Mouse (Mus musculus) cerebellum, adult 9-10 months (tissue): ENCODE results near the gene Pex5.

Experiments used
- DNase-seq: peaks from one replicate; pipeline ENCODE4 v3.0.0; 2022

Gene Pex5

GRCm38 (mm10) chr6:124414927-124415325 is at the start of gene Pex5:
Pex5 (minus strand) TSS chr6:124415067.
- DNase-seq, result peak; percentile 97

- peak; percentile 74 for DNase-seq
These were observed 49.0 kb upstream of the Pex5 start for GRCm38 (mm10) chr6:124463881-124464291.

- no peak for DNase-seq
These were observed 44.5 kb upstream of the Pex5 start for GRCm38 (mm10) chr6:124459388-124459787.

GRCm38 (mm10) chr6:124458505-124458904 is 43.6 kb upstream of the Pex5 start:
- DNase-seq, result peak; percentile 99

- peak; percentile 59 for DNase-seq
These were observed 43.0 kb upstream of the Pex5 start for GRCm38 (mm10) chr6:124457827-124458226.

- no peak for DNase-seq
These were observed 41.4 kb upstream of the Pex5 start for GRCm38 (mm10) chr6:124456243-124456642.

- no peak for DNase-seq
These were observed 38.9 kb upstream of the Pex5 start for GRCm38 (mm10) chr6:124453756-124454155.

GRCm38 (mm10) chr6:124451995-124452394 is 37.1 kb upstream of the Pex5 start:
- no peak for DNase-seq

GRCm38 (mm10) chr6:124449668-124450383 is 35.0 kb upstream of the Pex5 start:
- no peak for DNase-seq

GRCm38 (mm10) chr6:124448959-124449667 is 34.2 kb upstream of the Pex5 start:
- peak; percentile 43 for DNase-seq

- DNase-seq, result peak; percentile 47
These were observed 33.5 kb upstream of the Pex5 start for GRCm38 (mm10) chr6:124448186-124448852.

- DNase-seq, result no peak
These were observed 32.5 kb upstream of the Pex5 start for GRCm38 (mm10) chr6:124447356-124447755.

- DNase-seq, result no peak
These were observed 31.6 kb upstream of the Pex5 start for GRCm38 (mm10) chr6:124446459-124446858.

- DNase-seq, result no peak
These were observed 31.2 kb upstream of the Pex5 start for GRCm38 (mm10) chr6:124446024-124446423.

GRCm38 (mm10) chr6:124443338-124443737 is 28.5 kb upstream of the Pex5 start:
- DNase-seq, result no peak

- DNase-seq, result no peak
These were observed 21.4 kb upstream of the Pex5 start for GRCm38 (mm10) chr6:124436245-124436644.

GRCm38 (mm10) chr6:124435173-124435572 is 20.3 kb upstream of the Pex5 start:
- no peak for DNase-seq

- no peak for DNase-seq
These were observed 18.9 kb upstream of the Pex5 start for GRCm38 (mm10) chr6:124433688-124434324.

GRCm38 (mm10) chr6:124430784-124431495 is 16.1 kb upstream of the Pex5 start:
- DNase-seq, result no peak

- no peak for DNase-seq
These were observed 15.5 kb upstream of the Pex5 start for GRCm38 (mm10) chr6:124430379-124430778.

- DNase-seq, result peak; percentile 36
These were observed 13.1 kb upstream of the Pex5 start for GRCm38 (mm10) chr6:124427791-124428576.

- DNase-seq, result no peak
These were observed 12.4 kb upstream of the Pex5 start for GRCm38 (mm10) chr6:124427289-124427688.
